Mouse (Mus musculus): ENCODE data around the gene Ccl28.
"Not testable (repeated sequence)": the region's sequence is repeated elsewhere in the genome, so short reads cannot be mapped to it uniquely, and the experiment has no call there.

DNA sequence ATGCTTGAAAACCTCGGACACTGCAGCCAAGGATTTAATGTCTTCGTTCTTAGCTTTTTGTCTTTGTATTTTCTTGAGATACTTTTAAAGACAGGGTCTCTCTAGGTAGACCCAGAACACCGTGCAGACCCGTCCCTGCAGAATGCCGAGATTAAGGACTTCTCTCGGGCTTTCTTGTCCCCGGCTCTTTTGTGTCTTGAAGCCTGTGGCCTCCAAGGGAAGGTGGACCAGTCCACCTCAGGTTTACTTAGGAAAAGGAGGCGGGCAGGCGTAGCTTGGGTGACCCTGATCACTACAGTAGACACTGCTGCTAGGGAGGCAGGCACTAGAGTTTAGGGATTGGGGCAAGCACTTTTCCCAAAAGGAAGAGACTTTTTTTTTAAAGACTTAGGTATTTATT lies 19.3 kb upstream of the Ccl28 start:
- TF ChIP-seq POLR2A (IDR thresholded peaks at IDR 0.05; ENCODE audit: borderline replicate concordance, extremely low read depth, low read depth, low read length); CTCF (IDR thresholded peaks at IDR 0.05; ENCODE audit: insufficient read depth, low read length): not testable (repeated sequence)
